Mouse (Mus musculus): ENCODE results near the gene Ranbp10. TPM values are rescaled to one million over a fixed set of nuclear protein-coding genes. Genes with fewer than 3 reads are reported as not detected.

Gene Ranbp10
- polyA plus RNA-seq, 1 experiment from 2014 or later = 7.0 TPM

DNA sequence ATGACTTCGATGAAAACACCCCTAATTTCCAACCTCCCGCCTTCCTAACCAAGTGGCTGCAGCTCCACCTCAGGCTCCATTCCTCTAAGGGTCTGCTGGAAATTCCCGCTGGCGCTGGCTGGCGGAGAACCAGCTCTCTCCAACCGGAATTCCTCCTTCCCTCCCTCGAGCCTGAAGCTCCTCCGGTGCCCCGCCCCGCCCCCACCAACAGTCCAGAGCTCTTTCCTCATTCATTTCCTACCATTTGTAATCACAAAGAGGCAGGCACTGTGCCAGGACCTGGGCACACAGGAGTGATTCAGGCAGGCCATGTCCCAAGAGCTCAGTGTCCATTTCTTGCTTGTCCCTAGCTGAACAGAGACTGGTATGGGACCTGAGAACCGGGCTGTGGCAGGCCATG, 76.5 kb downstream of the Ranbp10 start:
- H3K4me1 ChIP-seq (replicated peaks; ENCODE audit: insufficient read depth, low read length) = peaks cover 16% of the 10 kb centered on the region
- H3K27me3 ChIP-seq (ENCODE audit: insufficient read depth, low read length) = no peaks in the 10 kb centered on the region
- H3K9ac ChIP-seq (ENCODE audit: low read depth, low read length) = no peak overlapping the region
- 4% methylated on average over 11 of the region's 11 CpGs for WGBS
- no peak overlapping the region for H3K4me3 ChIP-seq (replicated peaks; ENCODE audit: low read depth, low read length)
- H3K36me3 ChIP-seq (ENCODE audit: insufficient read depth, low read length) = no peaks in the 10 kb centered on the region
- H3K9me3 ChIP-seq (replicated peaks; ENCODE audit: low read length) = no peaks in the 10 kb centered on the region
- H3K27ac ChIP-seq = peak overlapping the region; percentile 55
- ATAC-seq (replicated peaks; ENCODE audit: low FRiP score, low read depth) (0 out of 2 replicates have a peak, but pooled peaks have one; percentile 46), DNase-seq (ENCODE audit: low spot score) (peak; percentile 76)
- TF ChIP-seq CTCF (IDR thresholded peaks at IDR 0.05; ENCODE audit: low read depth) = no peak
- H3K4me2 ChIP-seq (ENCODE audit: low read length) = peak overlapping the region; percentile 4; the same call in 1 of the 2 replicates

GRCm38 (mm10) chr8:105743301-105743700, 83.8 kb downstream of the Ranbp10 start:
- ATAC-seq (replicated peaks; ENCODE audit: low FRiP score, low read depth) = no peak
- DNase-seq (ENCODE audit: low spot score) = peak; percentile 73
- 61% methylated on average over 4 of the region's 4 CpGs for WGBS

GRCm38 (mm10) chr8:105739216-105739615, 87.9 kb downstream of the Ranbp10 start:
- no peak for ATAC-seq (replicated peaks; ENCODE audit: low FRiP score, low read depth)
- no peak overlapping the region for H3K4me2 ChIP-seq (ENCODE audit: low read length)
- DNase-seq (ENCODE audit: low spot score) = no peak
- H3K9me3 ChIP-seq (replicated peaks; ENCODE audit: low read length) = no peaks in the 10 kb centered on the region
- no peak for TF ChIP-seq CTCF (IDR thresholded peaks at IDR 0.05; ENCODE audit: low read depth)
- no peaks in the 10 kb centered on the region for H3K36me3 ChIP-seq (ENCODE audit: insufficient read depth, low read length)
- no peak overlapping the region for H3K27ac ChIP-seq
- WGBS = 77% methylated on average over 5 of the region's 5 CpGs
- H3K4me3 ChIP-seq (replicated peaks; ENCODE audit: low read depth, low read length) = no peak overlapping the region
- H3K4me1 ChIP-seq (replicated peaks; ENCODE audit: insufficient read depth, low read length) = 0 out of 2 replicates have a peak, but pooled peaks cover 4% of the 10 kb centered on the region
- H3K9ac ChIP-seq (ENCODE audit: low read depth, low read length) = no peak overlapping the region
- no peaks in the 10 kb centered on the region for H3K27me3 ChIP-seq (ENCODE audit: insufficient read depth, low read length)

More at GRCm38 (mm10) chr8:105743301-105743700, 83.8 kb downstream of the Ranbp10 start:
- H3K4me2 ChIP-seq (ENCODE audit: low read length) = no peak overlapping the region
- no peak overlapping the region for H3K4me3 ChIP-seq (replicated peaks; ENCODE audit: low read depth, low read length)
- H3K36me3 ChIP-seq (ENCODE audit: insufficient read depth, low read length) = no peaks in the 10 kb centered on the region
- 0 out of 2 replicates have a peak, but pooled peaks cover 6% of the 10 kb centered on the region for H3K4me1 ChIP-seq (replicated peaks; ENCODE audit: insufficient read depth, low read length)
- H3K9me3 ChIP-seq (replicated peaks; ENCODE audit: low read length) = no peaks in the 10 kb centered on the region
- 0 out of 2 replicates have a peak overlapping the region, but pooled peaks have one; percentile 31 for H3K27ac ChIP-seq
- 0 out of 2 replicates have a peak overlapping the region, but pooled peaks have one; percentile 4 for H3K9ac ChIP-seq (ENCODE audit: low read depth, low read length)
- no peaks in the 10 kb centered on the region for H3K27me3 ChIP-seq (ENCODE audit: insufficient read depth, low read length)
- no peak for TF ChIP-seq CTCF (IDR thresholded peaks at IDR 0.05; ENCODE audit: low read depth)

DNA sequence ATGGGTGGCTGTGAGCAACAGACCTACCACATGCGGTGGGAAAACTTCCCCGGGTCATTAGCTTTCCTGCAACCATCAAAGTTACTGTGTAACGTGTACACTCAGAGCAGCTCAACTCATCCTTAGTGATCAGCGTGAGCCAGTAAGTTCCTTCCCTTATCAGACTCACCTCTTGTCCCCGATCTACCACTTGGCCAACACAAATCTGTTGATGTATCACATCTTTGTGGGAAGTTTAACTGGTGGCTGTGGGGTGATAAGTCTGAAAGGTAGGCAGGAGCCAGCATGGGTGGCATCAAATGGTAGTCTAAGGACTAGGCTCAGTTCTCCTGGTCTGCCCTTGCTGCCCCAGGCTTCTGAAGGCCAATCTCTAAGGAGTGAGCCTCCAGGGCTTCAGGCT, 95.0 kb downstream of the Ranbp10 start:
- 56% methylated on average over 5 of the region's 5 CpGs for WGBS

DNA sequence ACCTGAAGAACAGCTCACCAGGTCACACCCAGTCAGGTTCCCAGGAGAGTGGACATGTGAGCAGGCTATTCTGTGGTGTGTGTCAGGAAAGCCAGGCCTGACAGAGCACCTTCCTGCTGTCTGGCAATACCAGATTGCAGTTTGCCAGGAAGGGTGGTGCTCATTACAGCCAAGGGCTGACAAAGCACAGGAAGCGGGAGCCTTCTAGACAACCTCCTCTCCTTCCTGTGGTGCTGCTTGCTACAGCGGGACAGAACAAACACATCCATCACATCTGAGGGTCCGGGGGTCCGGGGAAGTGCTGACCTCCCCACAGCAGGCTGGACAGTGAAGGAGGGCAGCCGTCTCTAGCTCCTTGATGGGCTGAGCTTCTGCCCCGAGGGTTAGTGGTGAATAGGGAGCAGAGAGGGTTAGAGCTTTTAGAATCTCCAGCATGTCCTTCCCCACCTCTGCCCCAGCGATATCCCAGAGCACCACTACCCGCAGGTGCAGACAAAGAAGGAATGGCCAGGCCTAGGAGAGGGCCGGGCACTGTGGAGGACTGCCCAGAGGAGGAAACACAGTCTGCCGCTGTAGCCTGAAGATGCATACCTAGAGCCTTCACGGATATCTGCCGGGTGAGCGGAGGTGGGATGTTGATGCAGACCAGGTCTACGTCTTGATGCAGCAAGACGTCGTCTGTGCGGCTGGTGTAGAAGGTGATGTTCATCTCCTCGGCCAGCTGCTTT, 99.6 kb downstream of the Ranbp10 start:
- Histone ChIP-seq H3K9ac (ENCODE audit: low read depth, low read length) (no peak overlapping the region), H3K27ac (peak overlapping the region; percentile 50), H3K4me1 (replicated peaks; ENCODE audit: insufficient read depth, low read length) (0 out of 2 replicates have a peak, but pooled peaks cover 4% of the 10 kb centered on the region), H3K36me3 (ENCODE audit: insufficient read depth, low read length) (peaks cover 8% of the 10 kb centered on the region; the same call in 1 of the 2 replicates), H3K4me2 (ENCODE audit: low read length) (no peak overlapping the region), H3K4me3 (replicated peaks; ENCODE audit: low read depth, low read length) (no peak overlapping the region), H3K27me3 (ENCODE audit: insufficient read depth, low read length) (no peaks in the 10 kb centered on the region), H3K9me3 (replicated peaks; ENCODE audit: low read length) (no peaks in the 10 kb centered on the region)
- TF ChIP-seq CTCF (IDR thresholded peaks at IDR 0.05; ENCODE audit: low read depth) = no peak
- 73% methylated on average over 18 of the region's 18 CpGs for WGBS
- peak; percentile 57 for DNase-seq (ENCODE audit: low spot score)
- peak; percentile 49; the same call in 1 of the 2 replicates for ATAC-seq (replicated peaks; ENCODE audit: low FRiP score, low read depth)

More for the DNA sequence above, 95.0 kb downstream of the Ranbp10 start:
- Histone ChIP-seq H3K4me1 (replicated peaks; ENCODE audit: insufficient read depth, low read length) (no peaks in the 10 kb centered on the region), H3K4me3 (replicated peaks; ENCODE audit: low read depth, low read length) (no peak overlapping the region), H3K27me3 (ENCODE audit: insufficient read depth, low read length) (no peaks in the 10 kb centered on the region), H3K27ac (no peak overlapping the region), H3K4me2 (ENCODE audit: low read length) (no peak overlapping the region), H3K36me3 (ENCODE audit: insufficient read depth, low read length) (no peaks in the 10 kb centered on the region), H3K9ac (ENCODE audit: low read depth, low read length) (no peak overlapping the region), H3K9me3 (replicated peaks; ENCODE audit: low read length) (no peaks in the 10 kb centered on the region)
- TF ChIP-seq CTCF (IDR thresholded peaks at IDR 0.05; ENCODE audit: low read depth) = no peak
- no peak for DNase-seq (ENCODE audit: low spot score)
- ATAC-seq (replicated peaks; ENCODE audit: low FRiP score, low read depth) = no peak

DNA sequence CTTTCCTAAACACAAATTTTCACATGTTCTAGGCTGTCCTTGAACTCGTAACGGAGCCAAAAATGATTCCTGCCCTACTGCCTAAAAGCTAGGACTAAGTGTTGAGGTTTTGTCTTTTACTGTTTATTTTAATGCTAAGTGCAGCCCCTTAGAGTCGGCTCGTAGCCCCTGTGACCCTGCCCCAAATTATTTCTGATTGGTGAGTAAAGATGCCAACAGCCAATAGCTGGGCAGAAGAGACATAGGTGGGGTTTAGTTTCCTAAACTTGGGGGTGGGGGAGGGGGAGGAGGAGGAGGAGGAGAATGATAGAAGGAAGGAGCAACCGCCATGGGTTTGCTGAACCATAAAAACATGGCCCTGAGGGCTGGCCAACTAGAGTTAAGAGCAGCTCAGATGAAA, 101.4 kb downstream of the Ranbp10 start:
- no peak for DNase-seq (ENCODE audit: low spot score)
- WGBS = 69% methylated on average over 5 of the region's 5 CpGs
- Histone ChIP-seq H3K27ac (no peak overlapping the region), H3K4me2 (ENCODE audit: low read length) (no peak overlapping the region), H3K9ac (ENCODE audit: low read depth, low read length) (no peak overlapping the region), H3K4me1 (replicated peaks; ENCODE audit: insufficient read depth, low read length) (0 out of 2 replicates have a peak, but pooled peaks cover 4% of the 10 kb centered on the region), H3K27me3 (ENCODE audit: insufficient read depth, low read length) (no peaks in the 10 kb centered on the region), H3K4me3 (replicated peaks; ENCODE audit: low read depth, low read length) (no peak overlapping the region), H3K9me3 (replicated peaks; ENCODE audit: low read length) (no peaks in the 10 kb centered on the region), H3K36me3 (ENCODE audit: insufficient read depth, low read length) (peaks cover 10% of the 10 kb centered on the region; the same call in 1 of the 2 replicates)
- no peak for ATAC-seq (replicated peaks; ENCODE audit: low FRiP score, low read depth)
- TF ChIP-seq CTCF (IDR thresholded peaks at IDR 0.05; ENCODE audit: low read depth) = no peak

All from kidney, postnatal 0 days (tissue).